Mouse (Mus musculus) kidney, adult 8-10 months (tissue): ENCODE data around the gene Pdzrn4.
"Not testable (repeated sequence)": the region's sequence is repeated elsewhere in the genome, so short reads cannot be mapped to it uniquely, and the experiment has no call there.

Experiments
- DNase-seq, 2 experiments: peaks; one replicate each; pipeline ENCODE4 v3.0.0; 2022

Pdzrn4 gene

DNA sequence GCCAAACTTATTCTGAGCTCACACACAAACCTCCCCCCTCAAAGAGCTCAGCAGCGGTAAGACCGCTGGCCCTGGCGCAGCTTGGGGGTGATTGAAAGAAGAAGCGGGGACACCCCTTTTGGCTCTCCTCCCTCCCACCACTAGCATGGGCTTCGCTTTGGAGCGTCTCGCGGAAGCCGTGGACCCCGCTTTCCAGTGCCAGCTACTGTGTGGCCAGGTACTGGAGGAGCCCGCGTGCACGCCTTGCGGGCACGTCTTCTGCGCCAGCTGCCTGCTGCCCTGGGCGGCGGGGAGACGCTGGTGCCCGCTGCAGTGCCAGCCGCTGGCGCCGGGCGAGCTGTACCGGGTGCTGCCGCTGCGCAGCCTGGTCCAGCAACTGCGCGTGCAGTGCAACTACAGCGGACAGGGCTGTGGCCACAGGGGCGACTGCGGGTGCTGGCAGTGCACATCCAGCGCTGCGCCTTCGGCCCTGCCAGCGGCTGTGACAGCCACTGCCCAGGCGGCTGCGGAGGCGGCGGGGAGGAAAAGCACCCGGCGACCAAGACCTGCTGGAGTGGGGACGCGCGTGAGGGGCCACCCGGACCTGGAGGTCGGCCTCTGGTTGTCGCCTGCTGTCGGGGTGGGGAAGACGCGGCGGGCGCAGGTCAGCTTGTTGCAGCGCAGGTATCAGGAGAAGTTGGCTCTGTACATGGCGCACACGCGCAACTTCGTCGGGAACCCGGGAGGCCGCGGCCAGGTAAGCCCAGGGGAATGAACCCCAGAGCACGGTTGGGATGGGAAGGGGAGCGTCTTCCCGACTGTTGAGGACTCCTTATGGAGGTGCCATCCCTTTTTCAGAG is at the start of gene Pdzrn4:
Gene Pdzrn4, plus strand, starts transcription at position 112 of the 839 bp plus-strand sequence.
- no peak for DNase-seq

DNA sequence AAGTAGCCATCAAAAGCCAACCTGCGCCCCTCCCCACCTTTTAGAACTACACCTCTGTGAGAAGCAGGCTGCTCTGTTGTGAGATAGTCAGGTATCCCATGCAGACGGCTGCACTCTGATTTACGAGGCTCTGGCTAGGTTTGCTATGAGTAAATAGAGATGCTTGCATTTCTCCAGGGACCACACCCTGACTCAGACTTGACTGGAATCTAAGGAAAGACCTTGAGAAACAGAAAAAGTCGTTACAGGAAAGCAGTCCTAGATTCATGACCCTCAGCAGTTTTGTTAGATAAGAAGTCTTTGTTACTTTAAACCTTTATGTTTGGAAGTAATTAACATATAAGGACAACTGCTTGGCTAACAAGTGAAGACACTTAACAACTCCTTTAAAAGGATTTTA is 49.3 kb upstream of the Pdzrn4 start:
- no peak for DNase-seq

- DNase-seq = no peak
Observed at GRCm38 (mm10) chr15:92347902-92348301, 48.8 kb upstream of the Pdzrn4 start.

- DNase-seq = not testable (repeated sequence)
Observed at GRCm38 (mm10) chr15:92348453-92348852, 48.2 kb upstream of the Pdzrn4 start.

- no peak for DNase-seq
Observed at GRCm38 (mm10) chr15:92364153-92364552, 32.5 kb upstream of the Pdzrn4 start.

DNA sequence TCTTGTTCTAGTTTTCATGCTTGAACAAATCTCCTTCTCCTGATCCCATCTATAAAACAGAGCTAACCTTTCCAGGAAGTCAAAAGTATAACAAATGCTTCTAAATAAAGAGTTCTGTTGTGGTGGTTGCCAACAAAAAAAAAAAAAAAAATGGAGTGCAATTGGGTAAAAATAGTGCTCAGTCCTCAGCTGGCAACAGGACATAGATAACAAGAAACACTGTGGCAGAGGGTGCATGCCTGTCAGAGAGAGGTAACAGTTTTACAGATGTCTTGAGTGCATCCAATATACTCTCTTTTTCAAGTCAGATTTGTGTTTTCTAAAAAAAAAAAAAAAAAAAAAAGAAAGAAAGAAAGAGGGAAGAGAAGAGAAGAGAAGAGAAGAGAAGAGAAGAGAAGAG is 32.1 kb upstream of the Pdzrn4 start:
- DNase-seq = no peak

DNA sequence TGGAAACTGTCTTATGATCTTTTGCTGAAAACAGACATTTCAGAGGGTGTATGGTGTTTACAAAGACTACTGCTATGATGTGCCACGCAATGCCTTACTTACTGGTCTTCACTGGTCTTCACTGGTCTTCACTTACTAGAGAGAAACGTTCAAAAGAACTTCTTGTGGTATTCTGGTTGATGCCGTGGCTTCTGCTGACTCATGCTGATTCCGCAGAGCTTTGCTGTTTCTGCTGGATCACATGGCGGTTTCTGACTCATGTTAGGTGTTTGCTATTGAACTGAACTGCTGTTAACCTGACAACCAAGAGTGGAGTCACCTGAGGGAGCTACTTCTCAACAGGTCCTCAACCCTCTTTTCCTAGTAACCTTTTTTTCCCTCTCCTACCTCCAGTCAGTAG is 1.9 kb upstream of the Pdzrn4 start:
- DNase-seq = no peak

DNA sequence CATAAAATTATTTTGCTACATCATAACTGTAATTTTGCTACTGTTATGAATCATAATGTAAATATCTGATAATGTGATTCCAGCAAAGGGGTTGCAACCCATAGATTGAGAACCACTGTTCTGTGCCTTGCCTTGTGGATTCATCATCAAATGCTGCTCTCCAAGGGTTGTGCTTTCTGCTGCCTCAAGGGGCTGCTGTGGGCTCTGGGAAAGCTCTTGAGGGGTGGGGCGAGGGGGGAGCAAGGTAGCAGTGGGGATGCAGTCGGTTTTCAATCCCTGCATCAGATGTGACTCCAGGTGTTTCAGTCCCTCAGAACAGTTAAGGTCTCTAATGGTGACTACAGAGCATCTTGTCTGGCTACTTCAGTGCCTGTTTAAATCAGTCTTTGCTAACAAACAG is 2.1 kb downstream of the Pdzrn4 start:
- DNase-seq = no peak

DNA sequence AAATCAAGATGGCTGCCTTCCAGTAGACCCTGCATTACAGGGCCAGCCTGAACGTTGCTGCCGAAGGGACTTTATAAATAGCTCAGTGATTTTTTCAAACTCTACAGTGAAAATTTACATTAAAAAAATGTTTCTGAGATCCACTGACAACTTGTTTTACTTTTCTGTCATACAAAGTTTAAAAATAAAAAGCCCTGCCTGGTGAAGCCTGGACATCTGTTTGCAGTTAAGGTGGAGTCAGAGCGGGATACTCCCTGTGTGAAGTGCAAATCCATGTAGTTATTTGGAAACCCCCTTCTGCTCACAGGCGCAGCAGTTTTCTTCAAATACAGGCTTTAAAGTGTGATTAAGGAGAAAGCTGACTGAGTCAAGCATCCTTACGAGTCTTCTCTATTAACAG is 2.6 kb downstream of the Pdzrn4 start:
- DNase-seq = no peak

- no peak for DNase-seq
Observed at GRCm38 (mm10) chr15:92401554-92401953, 4.9 kb downstream of the Pdzrn4 start.

- no peak for DNase-seq
Observed at GRCm38 (mm10) chr15:92415323-92415722, 18.6 kb downstream of the Pdzrn4 start.

DNA sequence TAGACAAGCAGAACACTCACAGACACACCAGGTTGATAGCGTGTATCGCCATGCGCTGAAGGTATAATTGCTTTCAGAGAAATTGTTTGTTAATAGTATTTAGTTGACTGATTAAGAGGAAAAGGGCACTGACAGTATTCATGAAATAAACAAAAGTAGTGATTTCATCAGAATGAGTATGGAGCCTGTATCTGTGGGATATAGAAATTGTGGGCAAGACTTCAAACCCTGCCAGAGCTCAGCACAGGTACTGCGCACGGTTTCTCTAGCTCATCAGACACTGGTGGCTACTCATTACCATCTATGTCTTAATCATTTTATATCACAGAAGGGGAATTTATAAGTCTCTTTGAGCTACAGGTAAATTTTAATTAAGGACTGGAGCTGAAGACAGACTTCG is 19.5 kb downstream of the Pdzrn4 start:
- DNase-seq = no peak

DNA sequence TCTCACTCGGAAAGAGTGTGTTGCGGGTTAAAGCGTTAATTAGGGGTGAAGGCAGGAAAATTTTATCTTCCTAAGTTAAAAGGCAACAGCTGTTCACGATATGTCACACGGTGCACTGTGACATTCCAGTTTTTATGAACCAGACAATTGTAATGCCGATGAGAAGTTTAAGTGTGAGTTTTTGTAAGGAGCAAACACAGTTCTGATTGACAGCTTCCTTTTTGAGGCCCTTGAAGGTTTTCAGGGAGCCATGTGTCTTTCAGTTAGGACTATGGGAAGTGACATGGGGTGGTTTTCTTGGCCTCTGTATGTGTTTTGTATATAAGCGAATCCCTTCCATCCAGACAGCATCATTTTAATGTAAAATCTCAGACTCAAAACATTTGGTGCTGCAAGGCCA is 20.0 kb downstream of the Pdzrn4 start:
- DNase-seq = no peak

DNA sequence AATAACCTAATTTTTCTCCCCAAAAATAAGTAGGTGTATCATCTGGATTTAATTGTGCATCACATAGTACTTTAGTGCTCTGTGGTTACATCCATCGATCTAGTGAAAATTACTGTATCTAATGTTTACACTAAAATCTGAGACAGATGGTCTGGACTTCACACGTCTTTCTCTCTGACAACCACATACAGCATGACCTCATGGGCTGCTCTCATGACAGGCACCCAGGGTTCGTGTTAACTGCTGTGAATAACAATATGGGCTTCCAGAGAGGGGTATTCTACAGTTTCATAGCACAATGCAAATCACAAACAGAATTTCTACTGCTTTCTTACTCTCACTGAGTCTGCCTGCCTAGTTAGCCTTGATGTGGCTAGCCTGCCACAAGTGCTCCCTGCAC is 20.4 kb downstream of the Pdzrn4 start:
- no peak for DNase-seq

DNA sequence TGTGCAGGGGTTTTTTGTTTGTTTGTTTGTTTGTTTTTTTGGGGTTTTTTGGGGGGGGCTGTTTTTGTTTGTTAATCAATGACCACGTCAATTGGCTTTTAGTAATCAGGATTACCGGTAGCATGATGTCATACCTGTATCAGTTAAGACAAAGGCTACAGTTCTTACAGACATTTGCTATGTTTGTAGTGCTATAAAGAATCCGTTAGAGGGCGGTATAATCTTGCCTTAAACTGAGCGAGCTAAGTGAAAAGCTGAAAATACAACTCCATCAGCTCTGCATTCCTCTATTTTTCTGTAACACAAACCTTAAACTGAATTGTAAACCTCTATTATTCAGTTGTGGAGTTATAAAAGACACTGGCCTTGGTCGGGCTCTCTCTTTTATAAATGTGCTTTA is 37.9 kb downstream of the Pdzrn4 start:
- DNase-seq = no peak

- no peak for DNase-seq
Observed at GRCm38 (mm10) chr15:92435306-92435705, 38.6 kb downstream of the Pdzrn4 start.

GRCm38 (mm10) chr15:92441630-92442180 is 45.0 kb downstream of the Pdzrn4 start:
- no peak for DNase-seq

GRCm38 (mm10) chr15:92447708-92448147 is 51.0 kb downstream of the Pdzrn4 start:
- DNase-seq = no peak

- DNase-seq = no peak
Observed at GRCm38 (mm10) chr15:92449112-92449511, 52.4 kb downstream of the Pdzrn4 start.

DNA sequence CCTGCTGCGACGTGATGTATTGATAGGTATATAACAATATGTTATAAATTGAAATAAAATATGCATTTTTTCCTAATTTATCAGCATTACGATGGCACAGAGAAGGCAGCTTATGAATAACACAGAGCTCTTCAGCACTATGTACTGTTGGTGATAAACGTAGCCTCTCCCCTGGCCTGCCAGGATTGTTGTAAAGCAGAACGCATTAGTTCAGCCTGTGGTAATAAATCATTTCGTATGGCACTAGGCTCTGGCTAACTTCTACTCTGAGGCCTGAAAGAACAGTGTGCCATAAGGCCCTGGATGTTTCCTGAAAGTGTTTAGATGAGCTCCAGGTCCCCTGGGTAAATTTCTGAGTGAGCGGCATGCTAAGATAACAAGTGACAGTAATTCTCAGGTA is 55.9 kb downstream of the Pdzrn4 start:
- DNase-seq = no peak

DNA sequence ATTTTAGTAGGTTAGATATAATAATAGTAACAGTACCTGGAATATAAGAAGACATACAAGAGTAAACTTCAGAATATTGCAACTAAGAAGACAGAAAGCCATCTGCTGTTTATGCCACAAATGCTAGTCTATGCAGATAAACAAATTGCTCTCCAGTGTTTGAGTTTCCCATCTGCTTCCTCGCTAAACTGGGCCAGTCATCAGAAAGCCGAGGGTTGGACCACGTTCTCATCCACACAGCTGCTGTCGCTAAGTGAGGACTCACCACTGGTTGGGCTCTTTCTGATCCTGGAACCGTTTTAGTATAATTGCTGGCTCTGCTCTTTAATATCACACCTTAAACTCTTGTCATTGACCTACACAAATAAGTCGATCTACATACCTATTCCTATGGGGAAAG is 85.5 kb downstream of the Pdzrn4 start:
- no peak for DNase-seq

- no peak for DNase-seq
Observed at GRCm38 (mm10) chr15:92491376-92491775, 94.7 kb downstream of the Pdzrn4 start.

DNA sequence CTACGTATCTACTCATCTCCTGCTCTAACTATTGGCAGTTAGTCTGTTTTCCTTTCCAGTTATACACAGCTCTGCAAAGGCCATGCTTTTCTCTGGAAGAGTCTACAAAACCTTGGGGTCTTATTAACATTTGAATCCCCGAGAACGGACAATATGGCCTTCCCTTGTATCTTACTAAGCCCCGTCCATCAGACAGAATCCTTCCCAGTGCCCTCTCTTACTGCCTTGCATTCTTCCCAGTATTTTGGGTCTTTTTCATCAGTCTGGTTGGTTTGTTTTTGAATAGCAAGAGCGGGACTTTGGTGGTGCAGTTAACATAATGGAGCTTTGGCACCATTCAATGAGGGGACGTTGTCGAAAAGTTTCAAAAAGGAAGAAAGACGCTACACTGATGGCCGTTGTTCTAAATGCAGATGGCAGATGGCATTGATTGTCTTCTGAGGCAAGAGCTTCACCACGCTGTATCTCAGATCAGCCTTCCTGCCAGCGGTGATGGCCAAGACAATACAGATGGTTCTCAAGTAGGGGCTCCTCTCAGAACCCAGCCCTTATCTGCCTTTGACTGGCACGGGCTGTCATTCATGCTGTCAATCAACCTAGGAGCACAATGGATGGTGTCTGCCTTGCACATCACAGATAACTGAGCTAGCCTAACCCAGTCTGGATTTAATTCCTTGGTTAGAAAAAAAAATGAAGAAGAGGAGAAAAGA is 98.9 kb downstream of the Pdzrn4 start:
- DNase-seq = no peak

DNA sequence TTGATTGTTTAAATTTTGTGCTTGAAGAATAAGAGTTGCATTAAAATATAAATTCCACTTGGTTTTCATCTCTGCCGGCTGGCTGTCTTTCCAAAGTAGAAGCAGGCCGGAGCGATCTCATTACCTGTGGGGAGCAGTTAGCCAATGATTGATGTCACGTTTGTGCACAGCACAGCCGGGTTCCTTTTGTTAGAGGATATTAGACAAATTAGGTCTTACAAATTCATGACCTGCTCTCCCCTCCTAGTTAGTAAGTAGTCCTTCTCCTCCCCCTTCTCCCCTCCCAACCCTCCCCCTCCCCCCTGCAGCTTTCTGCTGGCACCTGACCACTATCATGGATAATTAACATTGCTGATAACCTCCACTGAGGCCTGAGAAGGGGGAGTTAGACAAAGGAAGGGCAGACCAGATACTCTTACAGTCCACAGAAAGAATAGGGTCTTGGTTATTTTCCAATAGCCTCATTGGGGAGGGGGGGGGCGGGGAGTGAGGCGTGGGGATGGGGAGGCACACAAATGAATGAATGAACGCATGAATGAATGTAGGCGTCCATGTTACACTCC is 103.7 kb downstream of the Pdzrn4 start:
- no peak for DNase-seq
